Mouse (Mus musculus) forebrain, embryonic 14.5 days (tissue): Measurements from ENCODE around the gene Lefty1. TPM values are rescaled to one million over a fixed set of nuclear protein-coding genes. Genes with fewer than 3 reads are reported as not detected.

Experiments used
- ATAC-seq: fragments of 200-750 bp; cut with Nextera tagmentation; 2 replicates; pipeline ENCODE4 v1.8.0; 2017; ENCODE audit warnings: mild to moderate bottlenecking, moderate library complexity
- DNase-seq: peaks from one replicate; pipeline ENCODE4 v3.0.0-alpha.2; 2015; ENCODE audit warnings: low spot score
- H3K27ac ChIP-seq: fragments of 300-500 bp; sonication (generic); 2 replicates; pipeline ENCODE4 v1.5.1; 2014; ENCODE audit warnings: low read depth, mild to moderate bottlenecking, control low read depth, low read length, moderate library complexity
- H3K27me3 ChIP-seq: fragments of 300-500 bp; sonication (generic); replicated peaks from 2 replicates; pipeline ENCODE4 v1.6.1; 2014; ENCODE audit warnings: low read length, control low read depth, mixed read lengths; ENCODE audit not compliant: control insufficient read depth, insufficient read depth
- H3K36me3 ChIP-seq: fragments of 300-500 bp; sonication (generic); 2 replicates; pipeline ENCODE4 v1.6.1; 2014; ENCODE audit warnings: low read length, control low read depth; ENCODE audit not compliant: control insufficient read depth, insufficient read depth
- H3K4me1 ChIP-seq: fragments of 300-500 bp; sonication (generic); 2 replicates; pipeline ENCODE4 v1.6.1; 2014; ENCODE audit warnings: antibody characterized with exemption, low read length, control low read depth; ENCODE audit not compliant: control insufficient read depth, insufficient read depth
- H3K4me2 ChIP-seq: fragments of 300-500 bp; sonication (generic); 2 replicates; pipeline ENCODE4 v1.6.1; 2014; ENCODE audit warnings: mild to moderate bottlenecking, control low read depth, low read length
- H3K4me3 ChIP-seq: fragments of 300-500 bp; sonication (generic); 2 replicates; pipeline ENCODE4 v1.5.1; 2014; ENCODE audit warnings: low read depth, low read length, control low read depth
- H3K9ac ChIP-seq: fragments of 300-500 bp; sonication (generic); 2 replicates; pipeline ENCODE4 v1.6.1; 2014; ENCODE audit warnings: mild to moderate bottlenecking, low read length, control low read depth, moderate library complexity
- H3K9me3 ChIP-seq: fragments of 300-500 bp; sonication (generic); replicated peaks from 2 replicates; pipeline ENCODE4 v1.6.1; 2016; ENCODE audit warnings: low read length, control low read depth, mixed read lengths; ENCODE audit not compliant: control insufficient read depth
- WGBS: fragments of 180-500 bp; shearing (Covaris S2); extraction: QIAGEN DNeasy Blood & Tissue Kit; methylation state at CpG from one replicate; pipeline ENCODE4 v1.1.7; 2014; 5-methylcytosine and 5-hydroxymethylcytosine counted together
- polyA plus RNA-seq: library from polyadenylated mRNA; unstranded; fragments of >200 nt; fragmentation: Nextera tagmentation; extraction: Ambion mirVana; gene quantifications from 2 replicates; pipeline ENCODE4 v1.2.1, GENCODE M21; 2014

The Lefty1 gene
- polyA plus RNA-seq, 1 experiment from 2014 or later, result 0.15 TPM

- Histone ChIP-seq H3K27ac (no peak overlapping the region), H3K27me3 (no peaks in the 10 kb centered on the region), H3K9ac (no peak overlapping the region), H3K4me2 (no peak overlapping the region), H3K9me3 (no peaks in the 10 kb centered on the region), H3K36me3 (no peaks in the 10 kb centered on the region), H3K4me3 (no peak overlapping the region), H3K4me1 (no peaks in the 10 kb centered on the region)
- 84% methylated on average over 8 of the region's 8 CpGs for WGBS
- no peak for ATAC-seq
- no peak for DNase-seq
Observed at GRCm38 (mm10) chr1:180956973-180957381, 22.2 kb downstream of the Lefty1 start.

- H3K27me3 ChIP-seq, result no peaks in the 10 kb centered on the region
- H3K9ac ChIP-seq, result no peak overlapping the region
- no peaks in the 10 kb centered on the region for H3K4me1 ChIP-seq
- no peak overlapping the region for H3K27ac ChIP-seq
- WGBS, result 86% methylated on average over 3 of the region's 3 CpGs
- no peaks in the 10 kb centered on the region for H3K9me3 ChIP-seq
- ATAC-seq, result no peak
- no peak for DNase-seq
- H3K4me3 ChIP-seq, result no peak overlapping the region
- no peaks in the 10 kb centered on the region for H3K36me3 ChIP-seq
- no peak overlapping the region for H3K4me2 ChIP-seq
Observed at GRCm38 (mm10) chr1:180957989-180958388, 23.2 kb downstream of the Lefty1 start.

GRCm38 (mm10) chr1:180958797-180959196, 24.0 kb downstream of the Lefty1 start:
- no peak overlapping the region for H3K4me3 ChIP-seq
- H3K9me3 ChIP-seq, result no peaks in the 10 kb centered on the region
- no peak overlapping the region for H3K4me2 ChIP-seq
- no peak for DNase-seq
- H3K36me3 ChIP-seq, result no peaks in the 10 kb centered on the region
- no peak overlapping the region for H3K9ac ChIP-seq
- H3K27ac ChIP-seq, result no peak overlapping the region
- H3K27me3 ChIP-seq, result no peaks in the 10 kb centered on the region
- no peak for ATAC-seq
- WGBS, result 58% methylated on average over 3 of the region's 3 CpGs
- H3K4me1 ChIP-seq, result no peaks in the 10 kb centered on the region

GRCm38 (mm10) chr1:180965786-180966185, 31.0 kb downstream of the Lefty1 start:
- Histone ChIP-seq H3K27me3 (no peaks in the 10 kb centered on the region), H3K9ac (no peak overlapping the region), H3K4me1 (no peaks in the 10 kb centered on the region), H3K36me3 (no peaks in the 10 kb centered on the region), H3K4me2 (no peak overlapping the region), H3K27ac (no peak overlapping the region), H3K4me3 (no peak overlapping the region), H3K9me3 (no peaks in the 10 kb centered on the region)
- 91% methylated on average over 3 of the region's 3 CpGs for WGBS
- ATAC-seq, result no peak
- no peak for DNase-seq

GRCm38 (mm10) chr1:180966542-180966941, 31.7 kb downstream of the Lefty1 start:
- WGBS, result 83% methylated on average over 3 of the region's 3 CpGs
- no peak overlapping the region for H3K9ac ChIP-seq
- H3K4me2 ChIP-seq, result no peak overlapping the region
- no peak for DNase-seq
- no peaks in the 10 kb centered on the region for H3K27me3 ChIP-seq
- no peaks in the 10 kb centered on the region for H3K4me1 ChIP-seq
- no peaks in the 10 kb centered on the region for H3K9me3 ChIP-seq
- H3K4me3 ChIP-seq, result no peak overlapping the region
- no peak overlapping the region for H3K27ac ChIP-seq
- no peak for ATAC-seq
- H3K36me3 ChIP-seq, result no peaks in the 10 kb centered on the region

- DNase-seq, result no peak
- H3K4me2 ChIP-seq, result no peak overlapping the region
- no peak overlapping the region for H3K4me3 ChIP-seq
Observed at GRCm38 (mm10) chr1:180967261-180967660, 32.4 kb downstream of the Lefty1 start.

GRCm38 (mm10) chr1:180972941-180973340, 38.1 kb downstream of the Lefty1 start:
- Histone ChIP-seq H3K36me3 (no peaks in the 10 kb centered on the region), H3K9ac (no peak overlapping the region), H3K4me1 (no peaks in the 10 kb centered on the region), H3K4me3 (no peak overlapping the region), H3K27me3 (no peaks in the 10 kb centered on the region), H3K9me3 (no peaks in the 10 kb centered on the region), H3K4me2 (no peak overlapping the region), H3K27ac (no peak overlapping the region)
- ATAC-seq (no peak), DNase-seq (no peak)
- WGBS, result 74% methylated on average over 9 of the region's 11 CpGs

More at GRCm38 (mm10) chr1:180967261-180967660, 32.4 kb downstream of the Lefty1 start:
- no peak for ATAC-seq
- no peaks in the 10 kb centered on the region for H3K9me3 ChIP-seq
- H3K9ac ChIP-seq, result no peak overlapping the region
- H3K27me3 ChIP-seq, result no peaks in the 10 kb centered on the region
- 93% methylated on average over 7 of the region's 7 CpGs for WGBS
- no peaks in the 10 kb centered on the region for H3K36me3 ChIP-seq
- no peaks in the 10 kb centered on the region for H3K4me1 ChIP-seq
- H3K27ac ChIP-seq, result no peak overlapping the region

- Histone ChIP-seq H3K9me3 (no peaks in the 10 kb centered on the region), H3K4me3 (no peak overlapping the region), H3K4me1 (no peaks in the 10 kb centered on the region), H3K27ac (no peak overlapping the region), H3K4me2 (no peak overlapping the region), H3K27me3 (no peaks in the 10 kb centered on the region), H3K36me3 (no peaks in the 10 kb centered on the region), H3K9ac (no peak overlapping the region)
- 58% methylated on average over 14 of the region's 14 CpGs for WGBS
- ATAC-seq (peak; percentile 80), DNase-seq (peak; percentile 74)
Observed at GRCm38 (mm10) chr1:180974126-180974746, 39.4 kb downstream of the Lefty1 start.

GRCm38 (mm10) chr1:180976110-180976679, 41.4 kb downstream of the Lefty1 start:
- Histone ChIP-seq H3K27me3 (no peaks in the 10 kb centered on the region), H3K4me2 (no peak overlapping the region), H3K4me3 (no peak overlapping the region), H3K9me3 (no peaks in the 10 kb centered on the region), H3K27ac (no peak overlapping the region), H3K9ac (no peak overlapping the region), H3K4me1 (no peaks in the 10 kb centered on the region), H3K36me3 (no peaks in the 10 kb centered on the region)
- ATAC-seq (no peak), DNase-seq (no peak)
- WGBS, result 56% methylated on average over 4 of the region's 4 CpGs
